Mouse (Mus musculus): Measurements from ENCODE around the gene Gm2663. TPM values are rescaled to one million over a fixed set of nuclear protein-coding genes. Genes with fewer than 3 reads are reported as not detected.

Gene Gm2663
- polyA plus RNA-seq, 2 experiments, result not detected

DNA sequence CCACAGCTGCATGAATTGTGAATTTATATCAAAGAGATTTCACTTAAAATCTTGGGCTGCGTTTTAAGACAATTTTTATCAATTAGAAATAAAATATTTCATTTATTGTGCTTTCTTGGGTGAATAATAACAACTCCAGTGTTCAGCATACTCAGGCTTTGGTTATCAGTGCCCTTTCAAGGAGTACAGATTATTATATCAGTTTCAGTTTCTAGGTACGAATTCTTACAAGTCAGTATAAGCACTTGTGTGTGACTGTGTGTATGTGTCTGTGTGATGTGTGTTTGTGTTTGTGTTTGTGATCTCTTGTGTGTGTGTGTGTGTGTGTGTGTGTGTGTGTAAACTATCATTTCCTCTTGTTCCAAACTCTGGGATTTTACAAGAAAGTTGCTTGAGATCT is 45.6 kb downstream of the Gm2663 start:
- Histone ChIP-seq H3K36me3 (ENCODE audit: control insufficient read depth, insufficient read depth, low read length) (no peaks in the 10 kb centered on the region), H3K4me3 (replicated peaks; ENCODE audit: low read length) (no peak overlapping the region), H3K4me2 (replicated peaks; ENCODE audit: low read depth, low read length, severe bottlenecking) (no peak overlapping the region), H3K27me3 (ENCODE audit: control insufficient read depth, insufficient read depth, low read length) (no peaks in the 10 kb centered on the region), H3K27ac (replicated peaks; ENCODE audit: low read depth, low read length) (no peak overlapping the region), H3K9ac (ENCODE audit: low read depth, low read length, severe bottlenecking) (no peak overlapping the region), H3K4me1 (ENCODE audit: control insufficient read depth, insufficient read depth, low read length) (no peaks in the 10 kb centered on the region), H3K9me3 (ENCODE audit: control insufficient read depth, low read length) (no peaks in the 10 kb centered on the region)
- TF ChIP-seq POLR2A (IDR thresholded peaks at IDR 0.05; ENCODE audit: borderline replicate concordance, extremely low read depth, insufficient read depth, insufficient read length), result no peak
- no peak for DNase-seq (ENCODE audit: low spot score)
- ATAC-seq (ENCODE audit: low FRiP score, low read depth), result no peak
- 61% methylated on average over 2 of the region's 2 CpGs for WGBS

DNA sequence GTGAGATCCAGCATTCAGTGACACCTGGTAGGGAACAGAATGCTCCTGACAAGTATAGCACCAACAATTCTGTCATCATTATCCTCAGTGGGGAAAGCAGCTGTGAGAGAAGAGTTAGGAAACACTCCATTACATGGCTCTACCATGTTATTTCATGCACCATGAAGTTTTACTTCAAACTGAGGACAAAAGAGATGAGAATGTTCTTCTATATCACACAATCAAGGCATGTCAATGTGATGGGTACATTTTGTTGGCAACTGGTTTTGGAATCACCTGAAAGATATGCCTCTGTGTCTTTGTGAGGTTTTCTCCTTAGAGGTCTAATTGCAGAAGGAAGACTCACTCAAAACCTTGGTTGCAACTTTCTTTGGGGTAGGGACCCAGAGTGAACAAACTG is 47.5 kb downstream of the Gm2663 start, which contains the start of gene Gm4744:
Gene Gm4744, minus strand, starts transcription at position 101 of the 400 bp plus-strand sequence.
- H3K4me1 ChIP-seq (ENCODE audit: control insufficient read depth, insufficient read depth, low read length), result no peaks in the 10 kb centered on the region
- no peak for DNase-seq (ENCODE audit: low spot score)
- no peak within 1 kb of the TSS for H3K4me2 ChIP-seq (replicated peaks; ENCODE audit: low read depth, low read length, severe bottlenecking)
- H3K9me3 ChIP-seq (ENCODE audit: control insufficient read depth, low read length), result no peaks in the 10 kb centered on the region
- H3K27ac ChIP-seq (replicated peaks; ENCODE audit: low read depth, low read length), result no peak within 1 kb of the TSS
- H3K36me3 ChIP-seq (ENCODE audit: control insufficient read depth, insufficient read depth, low read length), result no peaks in the 10 kb centered on the region
- no peak for ATAC-seq (ENCODE audit: low FRiP score, low read depth)
- H3K4me3 ChIP-seq (replicated peaks; ENCODE audit: low read length), result no peak within 1 kb of the TSS
- no peaks in the 10 kb centered on the region for H3K27me3 ChIP-seq (ENCODE audit: control insufficient read depth, insufficient read depth, low read length)
- H3K9ac ChIP-seq (ENCODE audit: low read depth, low read length, severe bottlenecking), result no peak within 1 kb of the TSS
- no peak for TF ChIP-seq POLR2A (IDR thresholded peaks at IDR 0.05; ENCODE audit: borderline replicate concordance, extremely low read depth, insufficient read depth, insufficient read length)

Other genes starting within 250 kb of the Gm2663 start
- gene Moxd2, start 112.0 kb downstream of the Gm2663 start, polyA plus RNA-seq (2012; rRNA removed), result not detected in 2 replicates
- gene Moxd2, start 112.0 kb downstream of the Gm2663 start, polyA plus RNA-seq (2014; fragmentation: Nextera tagmentation; extraction: Ambion mirVana), result not detected in 2 replicates
- gene Prss58, start 99.1 kb downstream of the Gm2663 start, polyA plus RNA-seq (2012; rRNA removed), result not detected in 2 replicates
- gene Prss58, start 99.1 kb downstream of the Gm2663 start, polyA plus RNA-seq (2014; fragmentation: Nextera tagmentation; extraction: Ambion mirVana), result not detected in 2 replicates
- gene 1700074P13Rik, start 58.9 kb downstream of the Gm2663 start, polyA plus RNA-seq (2012; rRNA removed), result not detected in 2 replicates
- not detected in 2 replicates for gene 1700074P13Rik, start 58.9 kb downstream of the Gm2663 start, polyA plus RNA-seq (2014; fragmentation: Nextera tagmentation; extraction: Ambion mirVana)
- gene Gm4744, start 47.6 kb downstream of the Gm2663 start, polyA plus RNA-seq (2012; rRNA removed), result not detected in 2 replicates
- gene Gm4744, start 47.6 kb downstream of the Gm2663 start, polyA plus RNA-seq (2014; fragmentation: Nextera tagmentation; extraction: Ambion mirVana), result not detected in 2 replicates
- gene 1810009J06Rik, start 34.7 kb downstream of the Gm2663 start, polyA plus RNA-seq (2012; rRNA removed), result not detected in 2 replicates
- not detected in 2 replicates for gene 1810009J06Rik, start 34.7 kb downstream of the Gm2663 start, polyA plus RNA-seq (2014; fragmentation: Nextera tagmentation; extraction: Ambion mirVana)
- gene 2210010C04Rik, start 36.0 kb upstream of the Gm2663 start, polyA plus RNA-seq (2012; rRNA removed), result 0.03 and 0.04 TPM in 2 replicates
- not detected in 2 replicates for gene 2210010C04Rik, start 36.0 kb upstream of the Gm2663 start, polyA plus RNA-seq (2014; fragmentation: Nextera tagmentation; extraction: Ambion mirVana)